Comparison of ENCODE assay signal across 16 mouse cellular contexts in the genomic region with DNA sequence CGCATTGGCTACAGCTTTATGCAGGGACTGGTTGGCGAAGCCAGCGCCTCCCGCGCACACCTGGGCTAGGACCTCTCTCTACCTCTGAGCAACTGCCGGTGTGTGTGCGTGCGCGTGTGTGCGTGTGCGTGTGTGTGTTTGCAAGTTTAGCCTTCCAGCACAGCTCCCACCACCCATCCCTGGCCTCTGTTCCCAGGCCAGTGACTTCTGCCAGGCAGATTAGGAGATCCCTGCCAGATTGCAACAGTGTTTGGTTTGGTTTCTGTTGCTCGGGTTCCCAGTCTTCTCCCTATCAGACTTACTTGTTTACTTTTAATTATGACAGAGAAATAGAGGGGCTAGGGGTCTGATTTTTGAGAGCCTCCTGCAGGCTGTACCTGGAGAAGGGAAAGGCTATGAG. TPM values are rescaled to one million over a fixed set of nuclear protein-coding genes. Genes with fewer than 3 reads are reported as not detected.
DNase-seq lines count a peak whose midpoint lies in the region; ATAC-seq and TF ChIP-seq lines count a peak whose summit lies in the region.
"Had no signal": no experiment of that assay in that cellular context is flagged by ENCODE, and none has a peak within 500 bp of the region (broad histone marks: within the 10 kb centered on the region; RNA-seq: fewer than 3 reads in every experiment).

No protein-coding gene starts in this region.

- no peak overlapping the region for H3K4me3 ChIP-seq in embryonic facial prominence, embryonic 14.5 days (ENCODE audit: low read depth, low read length)
- H3K4me3 ChIP-seq in embryonic facial prominence, embryonic 10.5 days = no peak overlapping the region
- H3K4me3 ChIP-seq in testis, adult 2 months (ENCODE audit: control insufficient read depth, low read depth, low read length) = peak overlapping the region; percentile 23
- peak overlapping the region; percentile 47 for H3K4me3 ChIP-seq in liver, postnatal 0 days (ENCODE audit: low read depth, low read length)
- H3K4me3 ChIP-seq: forebrain, embryonic 12.5 days; heart, embryonic 12.5 days; hindbrain, embryonic 13.5 days; kidney, embryonic 15.5 days; midbrain, embryonic 15.5 days; neural tube, embryonic 12.5 days had no signal

- 15% methylated on average over 12 of the region's 12 CpGs for WGBS in embryonic facial prominence, embryonic 14.5 days
- 30% methylated on average over 12 of the region's 12 CpGs for WGBS in embryonic facial prominence, embryonic 10.5 days
- 48% methylated on average over 12 of the region's 12 CpGs for WGBS in liver, postnatal 0 days (ENCODE audit: insufficient replicate concordance)

- no peak overlapping the region for H3K4me2 ChIP-seq in embryonic facial prominence, embryonic 14.5 days (ENCODE audit: low read depth, low read length)
- H3K4me2 ChIP-seq in liver, postnatal 0 days (ENCODE audit: low read depth, low read length) = peak overlapping the region; percentile 62
- H3K4me2 ChIP-seq: forebrain, embryonic 12.5 days; heart, embryonic 12.5 days; hindbrain, embryonic 13.5 days; kidney, embryonic 15.5 days; midbrain, embryonic 15.5 days; neural tube, embryonic 12.5 days had no signal

- no peaks in the 10 kb centered on the region for H3K4me1 ChIP-seq in embryonic facial prominence, embryonic 14.5 days (ENCODE audit: control insufficient read depth, insufficient read depth, low read length)
- H3K4me1 ChIP-seq in embryonic facial prominence, embryonic 10.5 days = peaks cover 2% of the 10 kb centered on the region; the same call in 1 of the 2 replicates
- peaks cover 17% of the 10 kb centered on the region for H3K4me1 ChIP-seq in testis, adult 2 months (ENCODE audit: control insufficient read depth, insufficient read depth, low read length)
- H3K4me1 ChIP-seq in liver, postnatal 0 days (ENCODE audit: insufficient read depth) = peaks cover 11% of the 10 kb centered on the region
- H3K4me1 ChIP-seq: forebrain, embryonic 12.5 days; hindbrain, embryonic 13.5 days; kidney, embryonic 15.5 days; midbrain, embryonic 15.5 days; neural tube, embryonic 12.5 days had no signal

- no peak for TF ChIP-seq POLR2A in testis, adult 2 months (IDR thresholded peaks at IDR 0.05; ENCODE audit: control insufficient read depth, low read depth, low read length)

- peak; percentile 15; the same call in 1 of the 2 replicates for ATAC-seq in embryonic facial prominence, embryonic 14.5 days (ENCODE audit: low read depth)
- ATAC-seq in liver, postnatal 0 days = peak; percentile 6
- ATAC-seq: midbrain, embryonic 15.5 days had no signal

- TF ChIP-seq CTCF in testis, adult 2 months (IDR thresholded peaks at IDR 0.05; ENCODE audit: control insufficient read depth, insufficient read depth, insufficient replicate concordance, low read depth, low read length) = no peak
- TF ChIP-seq CTCF in liver, postnatal 0 days (IDR thresholded peaks at IDR 0.05; ENCODE audit: low read depth) = no peak

- no peak overlapping the region; the same call in 1 of the 2 replicates for H3K9ac ChIP-seq in embryonic facial prominence, embryonic 14.5 days (ENCODE audit: low read depth, low read length)
- H3K9ac ChIP-seq in liver, postnatal 0 days (replicated peaks) = peak overlapping the region; percentile 63
- H3K9ac ChIP-seq: forebrain, embryonic 12.5 days; heart, embryonic 12.5 days; hindbrain, embryonic 13.5 days; kidney, embryonic 15.5 days; midbrain, embryonic 15.5 days; neural tube, embryonic 12.5 days had no signal

- no peaks in the 10 kb centered on the region for H3K36me3 ChIP-seq in embryonic facial prominence, embryonic 14.5 days (ENCODE audit: control insufficient read depth, insufficient read depth, low read length)
- H3K36me3 ChIP-seq in embryonic facial prominence, embryonic 10.5 days (replicated peaks) = no peaks in the 10 kb centered on the region
- H3K36me3 ChIP-seq in testis, adult 2 months (ENCODE audit: control insufficient read depth, insufficient read depth, low read length) = no peaks in the 10 kb centered on the region
- no peaks in the 10 kb centered on the region for H3K36me3 ChIP-seq in liver, postnatal 0 days (replicated peaks; ENCODE audit: insufficient read depth, low read length)
- H3K36me3 ChIP-seq: forebrain, embryonic 12.5 days; heart, embryonic 12.5 days; hindbrain, embryonic 13.5 days; kidney, embryonic 15.5 days; midbrain, embryonic 15.5 days; neural tube, embryonic 12.5 days had no signal

- H3K27me3 ChIP-seq in embryonic facial prominence, embryonic 14.5 days (replicated peaks; ENCODE audit: control insufficient read depth, insufficient read depth, low read length) = peaks cover 8% of the 10 kb centered on the region; the same call in 1 of the 2 replicates
- peaks cover 20% of the 10 kb centered on the region for H3K27me3 ChIP-seq in embryonic facial prominence, embryonic 10.5 days (replicated peaks; ENCODE audit: low read depth, poor library complexity, severe bottlenecking)
- no peaks in the 10 kb centered on the region for H3K27me3 ChIP-seq in testis, adult 2 months (ENCODE audit: control insufficient read depth, insufficient read depth, low read length)
- H3K27me3 ChIP-seq in liver, postnatal 0 days (ENCODE audit: insufficient read depth, low read length) = no peaks in the 10 kb centered on the region
- H3K27me3 ChIP-seq: midbrain, embryonic 15.5 days had no signal

- H3K9me3 ChIP-seq in embryonic facial prominence, embryonic 14.5 days (ENCODE audit: control insufficient read depth, low read length) = no peaks in the 10 kb centered on the region
- no peaks in the 10 kb centered on the region for H3K9me3 ChIP-seq in embryonic facial prominence, embryonic 10.5 days
- no peaks in the 10 kb centered on the region for H3K9me3 ChIP-seq in liver, postnatal 0 days (ENCODE audit: low read length)
- H3K9me3 ChIP-seq: forebrain, embryonic 12.5 days; heart, embryonic 12.5 days; hindbrain, embryonic 13.5 days; kidney, embryonic 15.5 days; midbrain, embryonic 15.5 days; neural tube, embryonic 12.5 days had no signal

- TF ChIP-seq EP300 in liver, postnatal 0 days (IDR thresholded peaks at IDR 0.05; ENCODE audit: low read depth) = no peak

- no peak overlapping the region for H3K27ac ChIP-seq in embryonic facial prominence, embryonic 14.5 days (replicated peaks; ENCODE audit: low read depth, low read length)
- H3K27ac ChIP-seq in embryonic facial prominence, embryonic 10.5 days (replicated peaks) = no peak overlapping the region
- no peak overlapping the region for H3K27ac ChIP-seq in testis, adult 2 months (ENCODE audit: control insufficient read depth, insufficient read depth, low read depth, low read length)
- peak overlapping the region; percentile 95 for H3K27ac ChIP-seq in liver, postnatal 0 days (ENCODE audit: low read depth)
- H3K27ac ChIP-seq: forebrain, embryonic 12.5 days; hindbrain, embryonic 13.5 days; kidney, embryonic 15.5 days; midbrain, embryonic 15.5 days; neural tube, embryonic 12.5 days had no signal

- no peak for DNase-seq in embryonic facial prominence, embryonic 14.5 days (ENCODE audit: low spot score)
- no peak for DNase-seq in embryonic facial prominence, embryonic 10.5 days (ENCODE audit: low spot score)
- DNase-seq in testis, postnatal 14 days (ENCODE audit: low spot score) = no peak
- DNase-seq in liver, postnatal 0 days = peak; percentile 42
- DNase-seq in embryo, embryonic 11 days = no peak
- DNase-seq in retina, embryonic 14.5 days (ENCODE audit: low spot score) = no peak
- DNase-seq: cerebellum, adult 2 months; gastrocnemius, postnatal 10 days had no signal

RNA-seq across cellular contexts. Expression of gene Sec14l4, which starts 0.7 kb away (rescaled TPM):
- polyA plus RNA-seq in embryonic facial prominence, embryonic 14.5 days (2014; fragmentation: Nextera tagmentation; extraction: Ambion mirVana) = 0.29 and 0.88 TPM in 2 replicates
- 0.29 TPM in 1 of 2 replicates, not detected in the other for polyA plus RNA-seq in embryonic facial prominence, embryonic 10.5 days (2016; fragmentation: Nextera tagmentation; extraction: Ambion mirVana)
- 0.42 and 0.56 TPM in 2 replicates for polyA plus RNA-seq in testis, adult 2 months (2012; rRNA removed)
- polyA plus RNA-seq in liver, postnatal 0 days (2015; fragmentation: Nextera tagmentation; extraction: Ambion mirVana) = 10.9 and 12.1 TPM in 2 replicates
- polyA plus RNA-seq: forebrain, embryonic 12.5 days; heart, embryonic 12.5 days; hindbrain, embryonic 13.5 days; kidney, embryonic 15.5 days; midbrain, embryonic 15.5 days had no signal

RNA-seq across cellular contexts. Expression of gene Sec14l3, which starts 32.7 kb away (rescaled TPM):
- polyA plus RNA-seq in embryonic facial prominence, embryonic 14.5 days (2014; fragmentation: Nextera tagmentation; extraction: Ambion mirVana) = 1.7 and 6.8 TPM in 2 replicates
- not detected in 2 replicates for polyA plus RNA-seq in embryonic facial prominence, embryonic 10.5 days (2016; fragmentation: Nextera tagmentation; extraction: Ambion mirVana)
- 1.0 and 1.9 TPM in 2 replicates for polyA plus RNA-seq in testis, adult 2 months (2012; rRNA removed)
- polyA plus RNA-seq in liver, postnatal 0 days (2015; fragmentation: Nextera tagmentation; extraction: Ambion mirVana) = 0.11 TPM in 1 of 2 replicates, not detected in the other
- polyA plus RNA-seq: cerebellum, adult 2 months; heart, embryonic 12.5 days; kidney, embryonic 15.5 days; neural tube, embryonic 12.5 days; spleen, adult 2 months had no signal

RNA-seq across cellular contexts. Expression of gene Gal3st1, which starts 48.5 kb away (rescaled TPM):
- polyA plus RNA-seq in embryonic facial prominence, embryonic 14.5 days (2014; fragmentation: Nextera tagmentation; extraction: Ambion mirVana) = 3.2 and 3.3 TPM in 2 replicates
- polyA plus RNA-seq in embryonic facial prominence, embryonic 10.5 days (2016; fragmentation: Nextera tagmentation; extraction: Ambion mirVana) = 0.55 and 0.58 TPM in 2 replicates
- 6.6 and 9.8 TPM in 2 replicates for polyA plus RNA-seq in testis, adult 2 months (2012; rRNA removed)
- 7.5 and 8.5 TPM in 2 replicates for polyA plus RNA-seq in liver, postnatal 0 days (2015; fragmentation: Nextera tagmentation; extraction: Ambion mirVana)

RNA-seq across cellular contexts. Expression of gene 4930556J24Rik, which starts 55.4 kb away (rescaled TPM):
- polyA plus RNA-seq in embryonic facial prominence, embryonic 14.5 days (2014; fragmentation: Nextera tagmentation; extraction: Ambion mirVana) = not detected in 2 replicates
- polyA plus RNA-seq in embryonic facial prominence, embryonic 10.5 days (2016; fragmentation: Nextera tagmentation; extraction: Ambion mirVana) = 0.37 and 0.52 TPM in 2 replicates
- polyA plus RNA-seq in testis, adult 2 months (2012; rRNA removed) = 1.6 TPM in 2 replicates
- not detected in 2 replicates for polyA plus RNA-seq in liver, postnatal 0 days (2015; fragmentation: Nextera tagmentation; extraction: Ambion mirVana)
- polyA plus RNA-seq: heart, embryonic 12.5 days; hindbrain, embryonic 13.5 days; spleen, adult 2 months had no signal

Comparison
In these comparisons a context has a peak if more than half of its experiments do, and no peak if none do; other contexts are left out.
1. H3K4me3 ChIP-seq: peak in testis, adult 2 months (single experiment) and liver, postnatal 0 days (single experiment); none in embryonic facial prominence, embryonic 14.5 days (single experiment) and embryonic facial prominence, embryonic 10.5 days (single experiment).